Mouse (Mus musculus) thymus, adult 18-20 months (tissue): ENCODE measurements around the gene F830045P16Rik.
"Not testable (repeated sequence)": the region's sequence is repeated elsewhere in the genome, so short reads cannot be mapped to it uniquely, and the experiment has no call there.

ENCODE experiments used
- DNase-seq, 2 experiments: peaks; one replicate each; pipeline ENCODE4 v3.0.0; 2022; ENCODE audit warnings: mixed read lengths in 2 of 2

Gene F830045P16Rik

GRCm38 (mm10) chr2:129483150-129483549 lies 53.3 kb downstream of the F830045P16Rik start:
- no peak for DNase-seq

GRCm38 (mm10) chr2:129471905-129472304 lies 64.5 kb downstream of the F830045P16Rik start:
- DNase-seq: no peak

- DNase-seq: no peak
Measured at GRCm38 (mm10) chr2:129470839-129471238, 65.6 kb downstream of the F830045P16Rik start.

- not testable (repeated sequence) for DNase-seq
Measured at GRCm38 (mm10) chr2:129438772-129439171, 97.6 kb downstream of the F830045P16Rik start.

- DNase-seq: no peak
Measured at GRCm38 (mm10) chr2:129435154-129435553, 101.2 kb downstream of the F830045P16Rik start.

GRCm38 (mm10) chr2:129423741-129424140 lies 112.7 kb downstream of the F830045P16Rik start:
- DNase-seq: no peak

GRCm38 (mm10) chr2:129420897-129421561 lies 115.4 kb downstream of the F830045P16Rik start:
- no peak for DNase-seq

GRCm38 (mm10) chr2:129419361-129419880 lies 117.0 kb downstream of the F830045P16Rik start:
- no peak for DNase-seq

- DNase-seq: no peak
Measured at GRCm38 (mm10) chr2:129414593-129414992, 121.8 kb downstream of the F830045P16Rik start.

GRCm38 (mm10) chr2:129413488-129413887 lies 122.9 kb downstream of the F830045P16Rik start:
- no peak for DNase-seq

GRCm38 (mm10) chr2:129411651-129412050 lies 124.8 kb downstream of the F830045P16Rik start:
- no peak for DNase-seq

- DNase-seq: no peak
Measured at GRCm38 (mm10) chr2:129410344-129410743, 126.1 kb downstream of the F830045P16Rik start.

GRCm38 (mm10) chr2:129408476-129408875 lies 127.9 kb downstream of the F830045P16Rik start:
- peak; percentile 12 to 15 for DNase-seq
